Mouse (Mus musculus) cerebellum, adult 2 months (tissue): ENCODE data around the gene D430042O09Rik. TPM values are rescaled to one million over a fixed set of nuclear protein-coding genes. Genes with fewer than 3 reads are reported as not detected.

Experiments
- DNase-seq, 2 experiments: peaks; one replicate each; pipeline ENCODE4 v3.0.0; 2021
- H3K27ac ChIP-seq: fragments of 200-500 bp; 2 replicates; pipeline ENCODE4 v1.5.1; 2012; ENCODE audit warnings: low read length, control low read depth, inconsistent platforms; ENCODE audit not compliant: insufficient read depth
- H3K27me3 ChIP-seq: fragments of 200-500 bp; 2 replicates; pipeline ENCODE4 v1.6.1; 2012; ENCODE audit warnings: inconsistent platforms, mild to moderate bottlenecking, low read length, moderate library complexity; ENCODE audit not compliant: control insufficient read depth, insufficient read depth
- H3K4me1 ChIP-seq: fragments of 200-500 bp; 2 replicates; pipeline ENCODE4 v1.6.1; 2011; ENCODE audit warnings: low read length; ENCODE audit not compliant: control insufficient read depth, insufficient read depth
- H3K4me3 ChIP-seq: fragments of 200-500 bp; replicated peaks from 2 replicates; pipeline ENCODE3; 2011; ENCODE audit warnings: mild to moderate bottlenecking, low read depth, low read length, control low read depth; ENCODE audit not compliant: insufficient read depth
- CTCF ChIP-seq: fragments of 200-500 bp; IDR thresholded peaks from 2 replicates; pipeline ENCODE4 v1.5.1; 2011; ENCODE audit warnings: low read depth, mild to moderate bottlenecking, control low read depth, low read length, moderate library complexity, borderline replicate concordance; ENCODE audit not compliant: insufficient read depth
- POLR2A ChIP-seq: fragments of 200-500 bp; IDR thresholded peaks from 2 replicates; pipeline ENCODE4 v1.6.1; 2011; ENCODE audit warnings: low read length, control low read depth, borderline replicate concordance; ENCODE audit not compliant: insufficient read depth
- WGBS: fragments of 180-500 bp; shearing (Covaris S2); methylation state at CpG from one replicate; pipeline ENCODE4 v1.1.7; 2018; 5-methylcytosine and 5-hydroxymethylcytosine counted together
- polyA plus RNA-seq: library from polyadenylated mRNA; depleted of rRNA; stranded (reverse); fragments of >200 nt; gene quantifications from 2 replicates; pipeline ENCODE4 v1.2.3, GENCODE M21; 2012

D430042O09Rik gene
- polyA plus RNA-seq, 1 experiment, result 11.9 TPM

DNA sequence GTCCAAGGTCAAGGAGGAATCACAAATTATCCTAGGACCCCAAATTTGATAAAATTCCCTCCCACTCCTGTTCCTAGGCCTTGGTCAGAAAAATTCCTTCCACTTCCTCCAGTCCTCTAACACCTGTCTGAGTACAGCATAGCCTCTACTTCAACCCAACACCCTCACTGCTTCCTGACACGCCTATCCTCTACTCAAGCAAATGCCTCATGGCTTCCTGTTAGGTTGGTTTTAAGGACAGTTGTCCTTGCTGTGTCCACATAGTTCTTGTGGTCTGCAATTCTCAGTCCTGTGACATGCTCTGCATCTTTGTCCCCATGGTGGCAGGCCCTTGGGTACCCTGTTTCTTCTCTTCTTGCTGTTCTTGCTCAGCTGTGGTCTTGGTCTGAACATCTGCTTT is 37.1 kb downstream of the D430042O09Rik start:
- Histone ChIP-seq H3K27ac (no peak overlapping the region), H3K4me3 (no peak overlapping the region), H3K27me3 (no peaks in the 10 kb centered on the region), H3K4me1 (no peaks in the 10 kb centered on the region)
- no peak for DNase-seq
- TF ChIP-seq CTCF (no peak), POLR2A (no peak)
- 91% methylated on average over 1 of the region's 1 CpGs for WGBS

- Histone ChIP-seq H3K4me3 (no peak overlapping the region), H3K4me1 (no peaks in the 10 kb centered on the region), H3K27me3 (no peaks in the 10 kb centered on the region), H3K27ac (no peak overlapping the region)
- WGBS, result 94% methylated on average over 2 of the region's 2 CpGs
- TF ChIP-seq CTCF, result no peak
- TF ChIP-seq POLR2A, result no peak
- no peak for DNase-seq
These were observed 39.1 kb downstream of the D430042O09Rik start for GRCm38 (mm10) chr7:125746621-125747315.

- Histone ChIP-seq H3K4me3 (no peak overlapping the region), H3K27ac (no peak overlapping the region), H3K27me3 (no peaks in the 10 kb centered on the region), H3K4me1 (no peaks in the 10 kb centered on the region)
- no peak for DNase-seq
- TF ChIP-seq POLR2A (no peak), CTCF (0 out of 2 replicates have a peak, but pooled peaks have one; percentile 3)
- WGBS, result 66% methylated on average over 7 of the region's 7 CpGs
These were observed 39.6 kb downstream of the D430042O09Rik start for GRCm38 (mm10) chr7:125747316-125747690.

DNA sequence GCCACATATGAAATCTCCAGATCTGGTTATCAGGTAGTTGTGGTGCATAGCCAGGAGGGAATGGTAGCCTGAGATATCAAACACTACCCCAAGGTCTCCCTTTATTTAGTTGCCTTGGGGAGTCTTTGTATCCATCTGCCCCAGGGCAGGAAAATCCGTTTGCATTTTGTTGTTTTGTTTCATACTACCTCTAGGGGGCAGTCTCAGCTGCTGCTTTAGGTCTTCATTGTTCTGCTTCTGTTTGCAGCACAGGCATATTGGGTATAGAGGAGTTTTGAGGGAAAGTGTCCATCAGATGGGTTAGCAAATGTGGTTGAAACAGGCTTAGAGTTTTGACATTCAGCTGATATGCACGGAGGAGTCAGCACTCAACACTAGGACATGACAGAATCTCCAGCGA is 40.5 kb downstream of the D430042O09Rik start:
- peak in 1 of 2 experiments; percentile 28 for DNase-seq
- TF ChIP-seq POLR2A (no peak), CTCF (peak; percentile 25; the same call in 1 of the 2 replicates)
- no peaks in the 10 kb centered on the region for H3K27me3 ChIP-seq
- WGBS, result 56% methylated on average over 3 of the region's 3 CpGs
- no peak overlapping the region for H3K4me3 ChIP-seq
- H3K27ac ChIP-seq, result no peak overlapping the region
- H3K4me1 ChIP-seq, result no peaks in the 10 kb centered on the region

DNA sequence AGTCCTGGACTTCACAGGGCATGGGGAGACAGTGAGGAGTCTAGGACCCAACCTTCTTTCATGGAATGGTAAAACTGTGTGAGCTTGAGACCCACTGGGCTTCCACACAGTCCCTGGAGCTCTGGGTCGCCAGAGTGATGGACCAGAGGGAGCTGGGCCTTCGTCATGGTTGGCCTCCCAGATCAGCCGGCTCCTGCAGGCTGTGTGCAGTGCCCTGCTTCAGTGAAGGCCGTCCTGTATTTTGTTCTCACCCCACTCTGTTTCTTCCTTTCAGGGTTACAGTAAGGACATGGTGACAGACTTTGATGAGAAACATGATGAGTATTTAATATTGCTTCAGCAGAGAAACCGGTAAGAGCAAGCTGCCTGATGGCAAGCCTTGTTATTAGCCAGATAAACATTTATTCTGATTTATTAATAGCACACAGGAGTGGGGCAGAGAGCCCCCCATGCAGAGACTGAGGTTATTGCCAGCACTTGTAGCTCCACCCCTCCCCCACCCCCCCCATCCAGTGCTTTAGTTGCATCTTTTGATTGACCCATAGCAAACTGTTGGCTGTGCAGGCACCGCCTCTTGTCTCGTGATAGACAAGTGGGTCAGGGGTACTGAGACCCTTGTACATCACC is 45.1 kb downstream of the D430042O09Rik start:
- H3K27ac ChIP-seq, result no peak overlapping the region
- 88% methylated on average over 7 of the region's 7 CpGs for WGBS

GRCm38 (mm10) chr7:125753326-125753715 is 45.6 kb downstream of the D430042O09Rik start:
- no peak overlapping the region for H3K4me3 ChIP-seq
- DNase-seq, result no peak
- WGBS, result 95% methylated on average over 3 of the region's 3 CpGs
- H3K27me3 ChIP-seq, result no peaks in the 10 kb centered on the region
- H3K4me1 ChIP-seq, result no peaks in the 10 kb centered on the region
- TF ChIP-seq POLR2A (no peak), CTCF (no peak)
- H3K27ac ChIP-seq, result no peak overlapping the region

More for the DNA sequence above, 45.1 kb downstream of the D430042O09Rik start:
- Histone ChIP-seq H3K27me3 (no peaks in the 10 kb centered on the region), H3K4me3 (no peak overlapping the region), H3K4me1 (no peaks in the 10 kb centered on the region)
- no peak for DNase-seq
- TF ChIP-seq CTCF (no peak), POLR2A (no peak)

DNA sequence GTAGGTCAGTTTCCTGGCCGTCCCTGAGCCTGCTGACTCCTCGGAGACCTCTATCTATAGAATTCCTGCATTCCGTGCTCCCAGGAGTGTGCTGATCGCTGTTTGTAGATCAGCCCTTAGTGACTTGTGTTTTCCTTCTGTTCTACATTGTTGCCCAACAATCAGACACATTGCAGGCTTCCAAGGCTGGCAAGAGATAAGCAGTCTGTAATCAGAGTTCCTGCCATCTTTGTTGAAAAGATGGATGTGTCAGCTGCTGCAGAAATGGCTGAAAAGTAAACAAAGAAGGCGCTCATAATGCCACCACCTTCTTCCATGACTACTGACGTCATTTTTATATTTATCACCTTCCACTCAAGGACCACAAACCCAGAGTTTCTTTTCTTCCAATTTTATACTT is 49.1 kb downstream of the D430042O09Rik start:
- no peak overlapping the region for H3K4me3 ChIP-seq
- no peak overlapping the region for H3K27ac ChIP-seq
- no peak for DNase-seq
- WGBS, result 95% methylated on average over 6 of the region's 6 CpGs
- TF ChIP-seq POLR2A, result no peak
- no peak for TF ChIP-seq CTCF
- H3K4me1 ChIP-seq, result no peaks in the 10 kb centered on the region
- no peaks in the 10 kb centered on the region for H3K27me3 ChIP-seq

DNA sequence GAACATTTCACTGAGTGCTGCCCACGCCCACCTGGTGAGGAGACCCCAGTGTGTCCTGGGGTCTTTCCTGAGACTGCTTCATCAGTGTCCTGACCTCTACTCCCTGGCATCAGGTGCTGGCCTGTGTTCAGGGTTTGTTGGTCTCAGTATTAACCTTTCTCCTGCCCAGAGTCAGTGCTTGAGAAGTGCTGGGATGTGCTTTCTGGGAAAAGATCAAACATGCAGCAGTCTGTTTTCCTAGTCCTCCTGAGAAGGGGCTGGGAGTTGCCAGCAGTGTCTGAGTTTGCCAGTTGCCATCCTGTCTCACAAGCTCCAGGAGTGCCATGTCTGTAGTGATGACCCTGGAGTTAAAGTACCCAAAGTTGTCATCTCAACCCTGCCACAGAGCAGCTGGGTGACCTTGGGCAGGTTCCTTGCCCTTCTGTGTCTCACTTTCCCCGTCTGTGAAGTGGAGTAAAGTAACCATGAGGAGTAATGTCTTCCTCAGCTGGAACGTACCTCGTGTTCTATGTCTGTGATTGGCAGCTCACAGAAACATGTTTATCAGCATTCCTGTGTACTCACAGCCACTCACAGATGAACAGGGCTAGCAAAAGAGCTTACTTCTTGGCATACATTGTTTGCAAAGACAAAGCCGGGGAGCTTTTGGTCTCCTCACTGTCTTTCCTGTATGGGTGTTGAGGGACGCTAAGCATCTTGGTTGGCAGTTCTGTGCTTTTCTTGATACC is 50.4 kb downstream of the D430042O09Rik start:
- DNase-seq, result no peak
- WGBS, result 84% methylated on average over 6 of the region's 6 CpGs
- H3K27ac ChIP-seq, result no peak overlapping the region
- H3K27me3 ChIP-seq, result no peaks in the 10 kb centered on the region
- no peaks in the 10 kb centered on the region for H3K4me1 ChIP-seq
- no peak overlapping the region for H3K4me3 ChIP-seq
- no peak for TF ChIP-seq CTCF
- TF ChIP-seq POLR2A, result no peak
